Mouse (Mus musculus) liver, embryonic 11.5 days (tissue): ENCODE results near the gene Itgav. TPM values are rescaled to one million over a fixed set of nuclear protein-coding genes. Genes with fewer than 3 reads are reported as not detected.

ENCODE experiments used
- ATAC-seq: fragments of 200-750 bp; cut with Nextera tagmentation; replicated peaks from 2 replicates; pipeline ENCODE4 v1.8.0; 2017; ENCODE audit warnings: moderate number of reproducible peaks, mild to moderate bottlenecking, moderate TSS enrichment, moderate library complexity; ENCODE audit not compliant: low FRiP score
- DNase-seq: peaks from one replicate; pipeline ENCODE4 v3.0.0-alpha.2; 2017; ENCODE audit warnings: low spot score
- H3K27ac ChIP-seq: fragments of 300-500 bp; sonication (generic); 2 replicates; pipeline ENCODE4 v1.5.1; 2014; ENCODE audit warnings: mild to moderate bottlenecking, low read depth, low read length, control low read depth
- H3K27me3 ChIP-seq: fragments of 300-500 bp; sonication (generic); replicated peaks from 2 replicates; pipeline ENCODE4 v1.6.1; 2014; ENCODE audit warnings: low read length, mixed read lengths; ENCODE audit not compliant: control insufficient read depth, insufficient read depth
- H3K36me3 ChIP-seq: fragments of 300-500 bp; sonication (generic); 2 replicates; pipeline ENCODE4 v1.6.1; 2014; ENCODE audit warnings: mild to moderate bottlenecking, low read length, moderate library complexity, mixed read lengths; ENCODE audit not compliant: control insufficient read depth, insufficient read depth
- H3K4me1 ChIP-seq: fragments of 300-500 bp; sonication (generic); replicated peaks from 2 replicates; pipeline ENCODE4 v1.6.1; 2014; ENCODE audit warnings: low read length, mixed read lengths; ENCODE audit not compliant: control insufficient read depth, insufficient read depth
- H3K4me2 ChIP-seq: fragments of 300-500 bp; sonication (generic); 2 replicates; pipeline ENCODE4 v1.6.1; 2014; ENCODE audit warnings: mild to moderate bottlenecking, control low read depth, moderate library complexity
- H3K4me3 ChIP-seq: fragments of 300-500 bp; sonication (generic); 2 replicates; pipeline ENCODE4 v1.5.1; 2014; ENCODE audit warnings: low read depth, low read length, control low read depth
- H3K9ac ChIP-seq: fragments of 300-500 bp; sonication (generic); 2 replicates; pipeline ENCODE4 v1.6.1; 2014; ENCODE audit warnings: low read depth, low read length, control low read depth
- H3K9me3 ChIP-seq: fragments of 300-500 bp; sonication (generic); 2 replicates; pipeline ENCODE4 v1.6.1; 2016; ENCODE audit warnings: low read length, inconsistent platforms, mixed read lengths; ENCODE audit not compliant: control insufficient read depth
- WGBS: fragments of 180-500 bp; shearing (Covaris S2); extraction: QIAGEN DNeasy Blood & Tissue Kit; methylation state at CpG from one replicate; pipeline ENCODE4 v1.1.7; 2014; 5-methylcytosine and 5-hydroxymethylcytosine counted together
- polyA plus RNA-seq: library from polyadenylated mRNA; unstranded; fragments of >200 nt; fragmentation: Nextera tagmentation; extraction: Ambion mirVana; gene quantifications from 2 replicates; pipeline ENCODE4 v1.2.1, GENCODE M21; 2014

The Itgav gene
- polyA plus RNA-seq, 1 experiment from 2014 or later: 38.3 TPM

GRCm38 (mm10) chr2:83722936-83723335, 1.3 kb upstream of the Itgav start:
- Histone ChIP-seq H3K9ac (no peak overlapping the region), H3K36me3 (no peaks in the 10 kb centered on the region), H3K4me3 (no peak overlapping the region), H3K27me3 (no peaks in the 10 kb centered on the region), H3K27ac (no peak overlapping the region), H3K9me3 (no peaks in the 10 kb centered on the region), H3K4me1 (peaks cover 3% of the 10 kb centered on the region; the same call in 1 of the 2 replicates), H3K4me2 (no peak overlapping the region)
- ATAC-seq (no peak), DNase-seq (no peak)

GRCm38 (mm10) chr2:83723346-83723745, 851 bp upstream of the Itgav start:
- no peaks in the 10 kb centered on the region for H3K9me3 ChIP-seq
- ATAC-seq (no peak), DNase-seq (no peak)
- no peaks in the 10 kb centered on the region for H3K27me3 ChIP-seq
- H3K9ac ChIP-seq: peak overlapping the region; percentile 90
- peak overlapping the region; percentile 89; the same call in 1 of the 2 replicates for H3K27ac ChIP-seq
- peak overlapping the region; percentile 87 for H3K4me2 ChIP-seq
- peaks cover 3% of the 10 kb centered on the region; the same call in 1 of the 2 replicates for H3K4me1 ChIP-seq
- H3K36me3 ChIP-seq: no peaks in the 10 kb centered on the region
- peak overlapping the region; percentile 86; the same call in 1 of the 2 replicates for H3K4me3 ChIP-seq
- 45% methylated on average over 2 of the region's 2 CpGs for WGBS

GRCm38 (mm10) chr2:83724827-83725730, 882 bp downstream of the Itgav start:
- H3K36me3 ChIP-seq: no peaks in the 10 kb centered on the region
- peaks cover 3% of the 10 kb centered on the region for H3K4me1 ChIP-seq
- WGBS: 7% methylated on average over 44 of the region's 44 CpGs
- peak overlapping the region; percentile 86 for H3K4me3 ChIP-seq
- peak; percentile 64 for ATAC-seq
- H3K9ac ChIP-seq: peak overlapping the region; percentile 90
- H3K4me2 ChIP-seq: peak overlapping the region; percentile 87
- H3K9me3 ChIP-seq: no peaks in the 10 kb centered on the region
- peak; percentile 71 for DNase-seq
- H3K27ac ChIP-seq: peak overlapping the region; percentile 89
- no peaks in the 10 kb centered on the region for H3K27me3 ChIP-seq

- Histone ChIP-seq H3K27me3 (no peaks in the 10 kb centered on the region), H3K27ac (no peak overlapping the region), H3K4me2 (peak overlapping the region; percentile 87), H3K4me3 (peak overlapping the region; percentile 86), H3K9ac (no peak overlapping the region), H3K9me3 (no peaks in the 10 kb centered on the region), H3K4me1 (peaks cover 3% of the 10 kb centered on the region), H3K36me3 (no peaks in the 10 kb centered on the region)
- 54% methylated on average over 4 of the region's 4 CpGs for WGBS
- DNase-seq: no peak
- no peak for ATAC-seq
Observed at GRCm38 (mm10) chr2:83725796-83726195, 1.6 kb downstream of the Itgav start.

- Histone ChIP-seq H3K9ac (no peak overlapping the region), H3K4me3 (no peak overlapping the region), H3K27ac (no peak overlapping the region), H3K36me3 (no peaks in the 10 kb centered on the region), H3K4me1 (peaks cover 3% of the 10 kb centered on the region), H3K4me2 (no peak overlapping the region), H3K27me3 (no peaks in the 10 kb centered on the region), H3K9me3 (no peaks in the 10 kb centered on the region)
- 56% methylated on average over 4 of the region's 4 CpGs for WGBS
- DNase-seq (peak; percentile 28), ATAC-seq (no peak)
Observed at GRCm38 (mm10) chr2:83728238-83728682, 4.1 kb downstream of the Itgav start.

- H3K4me2 ChIP-seq: no peak overlapping the region
- H3K36me3 ChIP-seq: no peaks in the 10 kb centered on the region
- H3K4me1 ChIP-seq: peaks cover 3% of the 10 kb centered on the region
- H3K9me3 ChIP-seq: no peaks in the 10 kb centered on the region
- ATAC-seq (no peak), DNase-seq (peak; percentile 17)
- no peaks in the 10 kb centered on the region for H3K27me3 ChIP-seq
- no peak overlapping the region for H3K4me3 ChIP-seq
- 69% methylated on average over 5 of the region's 5 CpGs for WGBS
- no peak overlapping the region for H3K9ac ChIP-seq
- no peak overlapping the region for H3K27ac ChIP-seq
Observed at GRCm38 (mm10) chr2:83729339-83729738, 5.1 kb downstream of the Itgav start.

DNA sequence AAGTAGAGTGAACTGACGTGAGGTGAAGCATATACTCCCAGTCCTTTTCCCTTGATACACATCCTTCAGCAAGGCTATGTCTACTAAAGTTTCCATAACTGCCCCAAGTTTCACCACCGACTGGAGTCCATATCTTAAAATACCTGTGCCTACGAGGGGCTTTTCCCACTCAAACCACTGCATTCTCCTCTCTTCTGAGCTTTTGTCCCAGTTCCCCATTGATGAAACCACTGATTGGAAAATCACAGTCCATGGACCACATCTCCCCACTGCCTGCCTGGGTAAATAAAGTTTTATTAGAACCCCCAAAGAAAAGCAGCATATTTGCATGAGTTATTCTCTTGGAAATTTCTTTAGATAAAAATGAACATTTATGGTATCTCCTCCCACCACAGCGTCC, 8.7 kb downstream of the Itgav start:
- Histone ChIP-seq H3K9ac (no peak overlapping the region), H3K4me3 (no peak overlapping the region), H3K9me3 (no peaks in the 10 kb centered on the region), H3K4me1 (no peaks in the 10 kb centered on the region; the same call in 1 of the 2 replicates), H3K27me3 (no peaks in the 10 kb centered on the region), H3K36me3 (0 out of 2 replicates have a peak, but pooled peaks cover 2% of the 10 kb centered on the region), H3K27ac (no peak overlapping the region), H3K4me2 (no peak overlapping the region)
- 87% methylated on average over 4 of the region's 4 CpGs for WGBS
- ATAC-seq (no peak), DNase-seq (no peak)

DNA sequence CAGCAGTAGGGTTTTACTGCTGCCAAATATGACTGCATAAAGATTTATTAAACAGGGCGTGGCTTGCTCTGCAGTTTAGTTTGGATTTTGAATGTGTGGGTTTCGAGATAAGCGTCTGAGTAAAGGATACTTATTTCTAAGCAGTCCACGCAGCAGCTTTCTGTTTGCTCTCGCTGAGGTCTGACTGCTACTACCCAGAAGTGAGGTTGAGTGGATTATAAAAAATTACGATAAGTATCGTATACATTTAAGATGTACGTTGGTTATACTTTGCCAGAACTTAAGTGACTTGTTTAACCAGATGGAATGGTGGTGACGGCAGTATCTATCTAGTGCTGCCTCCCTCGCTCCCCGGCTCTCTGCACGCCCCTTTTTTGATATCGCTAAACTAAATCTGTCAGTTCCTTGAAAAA, 9.8 kb downstream of the Itgav start:
- H3K27ac ChIP-seq: no peak overlapping the region
- peaks cover 2% of the 10 kb centered on the region; the same call in 1 of the 2 replicates for H3K36me3 ChIP-seq
- no peaks in the 10 kb centered on the region for H3K27me3 ChIP-seq
- H3K9ac ChIP-seq: no peak overlapping the region
- DNase-seq (no peak), ATAC-seq (0 out of 2 replicates have a peak, but pooled peaks have one; percentile 36)
- H3K4me2 ChIP-seq: peak overlapping the region; percentile 28; the same call in 1 of the 2 replicates
- H3K9me3 ChIP-seq: no peaks in the 10 kb centered on the region
- 61% methylated on average over 13 of the region's 13 CpGs for WGBS
- H3K4me3 ChIP-seq: no peak overlapping the region
- H3K4me1 ChIP-seq: no peaks in the 10 kb centered on the region
